ENCODE assay signal across 1 mouse cellular context in genomic region chr2:163438619-163439451, GRCm38 (mm10).
TF ChIP-seq lines count a peak whose summit lies in the region.

No protein-coding gene starts in this region.

TF ChIP-seq in MEL, 35 proteins besides CTCF, POLR2A, EP300 and RAD21 (continued from another document):
- no peak for TF ChIP-seq CHD1 (IDR thresholded peaks at IDR 0.05; ENCODE audit: low read depth, low read length)
TF ChIP-seq in MEL: peak in this region for 0.
